Mouse (Mus musculus) midbrain, embryonic 16.5 days (tissue): ENCODE results near the gene Fsd1l. TPM values are rescaled to one million over a fixed set of nuclear protein-coding genes. Genes with fewer than 3 reads are reported as not detected.
"Not testable (repeated sequence)": the region's sequence is repeated elsewhere in the genome, so short reads cannot be mapped to it uniquely, and the experiment has no call there.

Experiments
- ATAC-seq: fragments of 200-750 bp; cut with Nextera tagmentation; 2 replicates; pipeline ENCODE4 v1.8.0; 2017; ENCODE audit warnings: moderate TSS enrichment
- H3K27ac ChIP-seq: fragments of 300-500 bp; sonication (generic); 2 replicates; pipeline ENCODE4 v1.5.1; 2014; ENCODE audit warnings: mild to moderate bottlenecking, low read length, mixed read lengths
- H3K27me3 ChIP-seq: fragments of 300-500 bp; sonication (generic); 2 replicates; pipeline ENCODE4 v1.6.1; 2014; ENCODE audit warnings: low read depth, low read length, mixed read lengths; ENCODE audit not compliant: control insufficient read depth, insufficient read depth
- H3K36me3 ChIP-seq: fragments of 300-500 bp; sonication (generic); 2 replicates; pipeline ENCODE4 v1.6.1; 2014; ENCODE audit warnings: mild to moderate bottlenecking, low read length, moderate library complexity, mixed read lengths; ENCODE audit not compliant: control insufficient read depth, insufficient read depth
- H3K4me1 ChIP-seq: fragments of 300-500 bp; sonication (generic); 2 replicates; pipeline ENCODE4 v1.6.1; 2014; ENCODE audit warnings: mild to moderate bottlenecking, low read length, mixed read lengths; ENCODE audit not compliant: control insufficient read depth, insufficient read depth
- H3K4me2 ChIP-seq: fragments of 300-500 bp; sonication (generic); 2 replicates; pipeline ENCODE4 v1.6.1; 2014; ENCODE audit warnings: mild to moderate bottlenecking, low read length, mixed read lengths
- H3K4me3 ChIP-seq: fragments of 300-500 bp; sonication (generic); 2 replicates; pipeline ENCODE4 v1.5.1; 2014; ENCODE audit warnings: low read depth, mild to moderate bottlenecking, low read length, moderate library complexity, mixed read lengths
- H3K9ac ChIP-seq: fragments of 300-500 bp; sonication (generic); 2 replicates; pipeline ENCODE4 v1.6.1; 2014; ENCODE audit warnings: low read depth, low read length, mixed read lengths
- H3K9me3 ChIP-seq: fragments of 300-500 bp; sonication (generic); replicated peaks from 2 replicates; pipeline ENCODE4 v1.6.1; 2014; ENCODE audit warnings: mild to moderate bottlenecking, low read length, mixed read lengths; ENCODE audit not compliant: control insufficient read depth, poor library complexity, severe bottlenecking
- WGBS: fragments of 180-500 bp; shearing (Covaris S2); extraction: QIAGEN DNeasy Blood & Tissue Kit; methylation state at CpG from one replicate; pipeline ENCODE4 v1.1.7; 2014; 5-methylcytosine and 5-hydroxymethylcytosine counted together
- polyA plus RNA-seq: library from polyadenylated mRNA; unstranded; fragments of >200 nt; fragmentation: Nextera tagmentation; extraction: Ambion mirVana; gene quantifications from 2 replicates; pipeline ENCODE4 v1.2.1, GENCODE M21; 2015

Fsd1l gene
- polyA plus RNA-seq, 1 experiment from 2014 or later = 35.9 TPM

DNA sequence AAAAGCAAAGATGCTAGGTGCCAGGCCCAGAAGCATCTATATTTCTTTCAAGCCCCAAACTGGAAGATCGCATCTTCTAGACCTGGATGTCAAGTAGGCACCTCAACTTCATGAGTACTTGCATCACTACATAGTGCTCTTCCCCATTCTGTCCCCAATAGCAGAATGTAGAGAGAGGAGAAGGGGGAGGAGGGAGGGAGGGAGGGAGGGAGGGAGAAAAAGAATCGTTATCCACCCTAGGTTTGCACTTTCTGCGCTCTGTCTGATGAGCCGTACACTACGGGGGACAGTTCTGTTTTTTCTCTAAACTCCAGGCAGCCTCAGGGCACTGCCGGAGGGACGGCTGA lies 82.4 kb downstream of the Fsd1l start, which contains the start of gene Fktn:
Gene Fktn, plus strand, starts transcription at position 295 of the 347 bp plus-strand sequence.
- Histone ChIP-seq H3K4me1 (peaks cover 8% of the 10 kb centered on the region), H3K9ac (peak within 1 kb of the TSS; percentile 89), H3K4me3 (peak within 1 kb of the TSS; percentile 83), H3K27ac (peak within 1 kb of the TSS; percentile 91), H3K9me3 (no peaks in the 10 kb centered on the region), H3K4me2 (peak within 1 kb of the TSS; percentile 85), H3K27me3 (no peaks in the 10 kb centered on the region), H3K36me3 (peaks cover 3% of the 10 kb centered on the region; the same call in 1 of the 2 replicates)
- peak; percentile 85 for ATAC-seq
- 6% methylated on average over 7 of the region's 7 CpGs for WGBS

DNA sequence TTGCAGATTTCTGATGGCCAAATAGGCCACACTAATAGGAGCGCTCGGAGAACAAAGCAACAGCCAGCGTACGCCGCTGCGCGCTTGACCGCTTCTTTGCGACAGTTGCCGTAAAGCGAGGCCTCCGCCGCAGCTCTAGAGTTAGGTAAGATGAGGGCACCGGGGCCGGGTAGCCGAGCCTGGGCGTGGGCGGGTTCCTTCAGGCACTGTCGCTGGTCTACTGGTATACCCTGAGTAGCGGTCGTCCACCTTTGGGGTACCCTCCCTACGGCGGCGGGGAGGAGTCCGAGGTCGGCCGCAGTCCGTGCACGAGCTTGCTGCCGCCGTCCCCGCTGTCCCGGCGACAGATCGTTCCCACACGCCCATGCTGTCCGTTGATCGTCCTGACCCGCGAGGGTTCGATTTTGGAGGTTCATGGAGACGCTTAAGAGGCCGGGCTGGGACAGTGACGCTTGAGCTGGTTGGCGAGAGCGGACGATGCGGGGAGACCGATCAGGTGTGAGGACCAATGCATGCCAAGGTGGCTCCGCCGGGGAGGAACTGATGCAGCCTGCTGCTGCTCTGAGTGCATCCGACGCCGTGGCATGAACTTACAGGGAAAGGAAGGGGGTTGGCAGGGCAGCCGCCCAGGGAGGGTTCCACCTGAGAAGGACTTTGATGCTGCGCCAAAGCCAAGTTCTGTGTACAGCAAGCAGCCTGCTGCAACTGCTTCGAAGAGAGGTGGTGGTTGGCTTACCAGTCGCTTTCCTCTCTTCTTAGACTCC lies 83.0 kb downstream of the Fsd1l start:
- no peaks in the 10 kb centered on the region for H3K9me3 ChIP-seq
- peaks cover 8% of the 10 kb centered on the region for H3K4me1 ChIP-seq
- H3K27ac ChIP-seq = peak overlapping the region; percentile 91
- H3K36me3 ChIP-seq = peaks cover 3% of the 10 kb centered on the region; the same call in 1 of the 2 replicates
- H3K4me3 ChIP-seq = peak overlapping the region; percentile 83
- WGBS = 2% methylated on average over 57 of the region's 58 CpGs
- H3K4me2 ChIP-seq = peak overlapping the region; percentile 85
- H3K9ac ChIP-seq = peak overlapping the region; percentile 89
- no peaks in the 10 kb centered on the region for H3K27me3 ChIP-seq
- peak; percentile 94 for ATAC-seq

GRCm38 (mm10) chr4:53715977-53716376 lies 84.7 kb downstream of the Fsd1l start:
- H3K4me2 ChIP-seq = no peak overlapping the region
- ATAC-seq = no peak
- H3K36me3 ChIP-seq = peaks cover 5% of the 10 kb centered on the region

GRCm38 (mm10) chr4:53717546-53717945 lies 86.3 kb downstream of the Fsd1l start:
- Histone ChIP-seq H3K27ac (no peak overlapping the region), H3K4me3 (no peak overlapping the region), H3K9ac (no peak overlapping the region), H3K36me3 (peaks cover 11% of the 10 kb centered on the region), H3K4me2 (no peak overlapping the region), H3K9me3 (no peaks in the 10 kb centered on the region), H3K27me3 (no peaks in the 10 kb centered on the region), H3K4me1 (peaks cover 8% of the 10 kb centered on the region)
- WGBS = 86% methylated on average over 4 of the region's 4 CpGs
- no peak for ATAC-seq

More at GRCm38 (mm10) chr4:53715977-53716376, 84.7 kb downstream of the Fsd1l start:
- Histone ChIP-seq H3K9me3 (no peaks in the 10 kb centered on the region), H3K9ac (no peak overlapping the region), H3K27ac (no peak overlapping the region), H3K4me3 (no peak overlapping the region), H3K4me1 (peaks cover 8% of the 10 kb centered on the region), H3K27me3 (no peaks in the 10 kb centered on the region)

DNA sequence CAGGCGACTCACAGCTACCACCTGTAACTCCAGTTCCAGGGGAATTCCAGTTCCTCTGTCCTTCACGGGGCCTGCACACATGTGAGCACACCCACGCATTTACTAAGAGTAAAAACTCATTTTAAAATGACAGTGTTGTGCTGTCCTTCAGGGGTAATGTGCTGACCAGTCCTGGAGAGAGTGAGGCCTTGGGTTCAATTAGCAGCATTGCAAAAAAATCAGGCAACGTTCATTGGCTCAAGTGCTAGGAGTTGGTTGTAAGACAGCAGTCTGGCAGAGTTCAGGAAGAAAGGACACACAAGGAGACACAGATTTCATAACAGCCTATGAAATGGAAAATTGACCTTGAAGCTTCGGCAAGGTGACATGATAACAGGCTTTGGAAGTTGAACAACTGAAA lies 87.0 kb downstream of the Fsd1l start:
- Histone ChIP-seq H3K27me3 (no peaks in the 10 kb centered on the region), H3K36me3 (peaks cover 11% of the 10 kb centered on the region), H3K4me3 (no peak overlapping the region), H3K4me1 (peaks cover 8% of the 10 kb centered on the region), H3K9ac (no peak overlapping the region), H3K4me2 (no peak overlapping the region), H3K27ac (no peak overlapping the region), H3K9me3 (no peaks in the 10 kb centered on the region)
- ATAC-seq = no peak
- 84% methylated on average over 5 of the region's 5 CpGs for WGBS

GRCm38 (mm10) chr4:53722506-53722905 lies 91.2 kb downstream of the Fsd1l start:
- H3K4me3 ChIP-seq = no peak overlapping the region
- no peaks in the 10 kb centered on the region for H3K4me1 ChIP-seq
- WGBS = 79% methylated on average over 4 of the region's 4 CpGs
- no peak overlapping the region for H3K9ac ChIP-seq
- ATAC-seq = no peak
- H3K4me2 ChIP-seq = no peak overlapping the region
- no peaks in the 10 kb centered on the region for H3K9me3 ChIP-seq
- H3K27ac ChIP-seq = no peak overlapping the region
- H3K27me3 ChIP-seq = no peaks in the 10 kb centered on the region
- peaks cover 11% of the 10 kb centered on the region for H3K36me3 ChIP-seq

GRCm38 (mm10) chr4:53726100-53726499 lies 94.8 kb downstream of the Fsd1l start:
- not testable (repeated sequence) for H3K9me3 ChIP-seq, H3K9ac ChIP-seq, H3K27ac ChIP-seq, H3K4me1 ChIP-seq, ATAC-seq, H3K4me2 ChIP-seq, H3K27me3 ChIP-seq, H3K4me3 ChIP-seq
- H3K36me3 ChIP-seq = peaks cover 12% of the 10 kb centered on the region
- 84% methylated on average over 2 of the region's 2 CpGs for WGBS

DNA sequence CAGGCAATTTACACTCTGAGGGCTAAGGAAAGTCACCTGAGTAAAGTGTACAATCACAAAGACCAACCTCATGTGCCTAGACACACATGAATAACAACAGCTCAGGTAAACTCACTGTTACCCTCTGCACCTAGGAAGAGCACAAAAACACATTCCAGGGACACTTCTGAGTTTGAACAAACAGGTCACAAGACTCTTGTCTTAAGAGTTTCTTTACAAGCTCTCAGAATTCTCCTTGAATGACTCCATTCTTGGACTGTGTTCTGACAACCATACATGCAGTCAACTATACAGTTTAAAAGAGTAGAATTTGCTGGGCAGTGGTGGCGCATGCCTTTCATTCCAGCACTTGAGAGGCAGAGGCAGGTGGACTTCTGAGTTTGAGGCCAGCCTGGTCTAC lies 96.8 kb downstream of the Fsd1l start:
- peaks cover 12% of the 10 kb centered on the region; the same call in 1 of the 2 replicates for H3K36me3 ChIP-seq
- no peak for ATAC-seq
- 97% methylated on average over 1 of the region's 1 CpGs for WGBS
- H3K27ac ChIP-seq = no peak overlapping the region
- no peak overlapping the region for H3K9ac ChIP-seq
- no peak overlapping the region for H3K4me3 ChIP-seq
- no peak overlapping the region for H3K4me2 ChIP-seq
- H3K4me1 ChIP-seq = no peaks in the 10 kb centered on the region
- H3K27me3 ChIP-seq = no peaks in the 10 kb centered on the region
- H3K9me3 ChIP-seq = no peaks in the 10 kb centered on the region

DNA sequence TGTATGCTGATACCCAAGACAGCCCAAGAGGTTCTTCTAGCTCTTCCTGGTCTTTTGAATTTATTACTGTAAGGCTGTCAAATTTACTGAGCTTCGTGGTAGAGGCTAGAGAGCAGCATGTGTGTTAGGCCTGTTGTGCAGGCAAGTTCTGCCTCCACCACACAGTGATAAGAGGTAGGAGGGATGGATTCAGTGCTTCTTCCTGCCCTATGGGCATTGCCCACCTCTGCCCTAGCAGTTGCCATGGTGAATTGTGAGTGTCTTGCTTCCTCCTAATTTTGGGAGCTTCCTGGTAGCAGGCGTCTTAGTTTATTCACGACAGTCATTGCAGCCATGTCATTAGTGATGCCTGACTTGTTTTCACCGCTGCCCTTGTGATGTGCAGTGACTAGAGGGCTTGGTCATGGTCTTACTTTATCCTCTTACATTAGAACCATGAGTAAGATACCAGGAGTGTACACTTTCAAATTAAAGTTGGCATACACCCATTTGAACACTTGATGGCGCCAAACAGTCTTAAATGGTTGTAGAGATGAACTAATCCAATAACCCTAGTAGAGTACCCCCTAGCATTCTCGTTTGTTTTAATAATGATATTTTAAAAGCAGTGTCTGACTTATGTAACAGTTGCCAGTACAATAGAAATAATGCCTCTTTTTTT lies 107.8 kb downstream of the Fsd1l start:
- Histone ChIP-seq H3K9ac (no peak overlapping the region), H3K27ac (no peak overlapping the region), H3K36me3 (peaks cover 9% of the 10 kb centered on the region; the same call in 1 of the 2 replicates), H3K27me3 (no peaks in the 10 kb centered on the region), H3K9me3 (no peaks in the 10 kb centered on the region), H3K4me2 (no peak overlapping the region), H3K4me3 (no peak overlapping the region), H3K4me1 (no peaks in the 10 kb centered on the region)
- WGBS = 25% methylated on average over 6 of the region's 6 CpGs
- peak; percentile 87 for ATAC-seq
